Mouse (Mus musculus) small intestine, adult 2 months (tissue): Measurements from ENCODE around the gene Siah3.

Experiments used
- CTCF ChIP-seq: fragments of 200-500 bp; IDR thresholded peaks from 2 replicates; pipeline ENCODE4 v1.5.1; 2012; ENCODE audit warnings: low read depth, mild to moderate bottlenecking, control low read depth, inconsistent platforms, low read length, moderate library complexity, mixed read lengths; ENCODE audit not compliant: insufficient replicate concordance, insufficient read length; ENCODE audit errors: extremely low read depth
- POLR2A ChIP-seq: fragments of 200-500 bp; IDR thresholded peaks from 2 replicates; pipeline ENCODE4 v1.6.1; 2012; ENCODE audit warnings: low read depth, mild to moderate bottlenecking, control low read depth, inconsistent platforms, low read length, moderate library complexity

GRCm38 (mm10) chr14:75463171-75463570, 7.4 kb downstream of the Siah3 start:
- no peak for TF ChIP-seq POLR2A
- no peak for TF ChIP-seq CTCF
